Mouse (Mus musculus): Measurements from ENCODE around the gene Mrpl34. TPM values are rescaled to one million over a fixed set of nuclear protein-coding genes. Genes with fewer than 3 reads are reported as not detected.
A peak's percentile ranks its signal among the peaks of the same experiment; 100 is the strongest.

The Mrpl34 gene
- polyA plus RNA-seq, 1 experiment from 2014 or later, result 231 TPM

DNA sequence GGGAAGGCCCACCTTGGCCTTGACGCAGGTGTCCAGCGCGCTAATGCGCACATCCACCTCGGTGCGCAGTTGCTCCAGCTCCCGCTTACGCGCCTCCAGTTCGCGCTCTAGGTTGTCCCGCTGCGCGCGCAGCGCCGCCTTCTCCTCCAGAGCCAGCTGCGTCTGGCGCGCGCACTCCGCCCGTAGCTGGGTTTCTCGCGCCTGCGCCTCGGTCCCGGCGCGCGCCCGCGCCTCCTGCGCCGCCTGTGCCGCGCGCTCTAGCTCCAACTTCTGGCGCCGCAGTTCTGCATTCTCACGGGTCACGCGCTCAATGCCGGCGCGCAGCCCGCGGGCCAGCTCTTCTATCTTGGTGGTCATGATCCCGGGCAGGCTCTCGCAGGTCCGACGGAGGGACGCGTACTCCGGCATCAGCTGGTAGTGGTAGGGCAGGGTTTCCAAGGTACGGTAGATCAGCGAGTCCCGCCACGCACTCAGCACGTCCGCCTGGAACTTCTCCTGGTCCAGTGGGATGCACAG, 42.9 kb downstream of the Mrpl34 start:
- H3K36me3 ChIP-seq, result 0 out of 2 replicates have a peak, but pooled peaks cover 2% of the 10 kb centered on the region
- DNase-seq (ENCODE audit: low spot score), result peak; percentile 89
- peaks cover 40% of the 10 kb centered on the region for H3K4me1 ChIP-seq
- peak overlapping the region; percentile 61 for H3K4me3 ChIP-seq
- H3K27me3 ChIP-seq (ENCODE audit: low read depth, poor library complexity, severe bottlenecking), result peaks cover 67% of the 10 kb centered on the region
- H3K9me3 ChIP-seq (replicated peaks), result no peaks in the 10 kb centered on the region
- H3K27ac ChIP-seq, result peak overlapping the region; percentile 73
- WGBS, result under 1% methylated on average over 61 of the region's 61 CpGs

DNA sequence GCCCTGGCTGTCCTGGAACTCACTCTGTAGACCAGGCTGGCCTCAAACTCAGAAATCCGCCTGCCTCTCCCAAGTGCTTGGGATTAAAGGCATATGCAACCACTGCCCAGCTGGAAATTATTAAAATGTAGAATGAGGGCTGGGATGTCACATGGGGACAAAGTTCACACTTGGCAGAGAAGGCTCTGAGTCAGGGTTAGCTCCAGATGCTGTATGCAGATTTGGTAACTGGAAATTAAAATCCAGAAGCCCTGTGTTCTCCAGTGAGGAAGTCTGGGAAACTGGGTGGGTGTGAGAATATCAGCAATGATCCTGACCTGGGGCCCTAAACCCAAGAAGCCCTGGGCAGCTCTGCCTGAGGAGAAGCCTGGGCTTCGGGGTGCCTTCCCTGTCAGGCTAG, 44.6 kb downstream of the Mrpl34 start:
- 51% methylated on average over 2 of the region's 2 CpGs for WGBS
- H3K4me3 ChIP-seq, result peak overlapping the region; percentile 28; the same call in 1 of the 2 replicates
- H3K9me3 ChIP-seq (replicated peaks), result no peaks in the 10 kb centered on the region
- DNase-seq (ENCODE audit: low spot score), result no peak
- peak overlapping the region; percentile 53; the same call in 1 of the 2 replicates for H3K27ac ChIP-seq
- 0 out of 2 replicates have a peak, but pooled peaks cover 2% of the 10 kb centered on the region for H3K36me3 ChIP-seq
- peaks cover 42% of the 10 kb centered on the region for H3K4me1 ChIP-seq
- peaks cover 67% of the 10 kb centered on the region for H3K27me3 ChIP-seq (ENCODE audit: low read depth, poor library complexity, severe bottlenecking)

DNA sequence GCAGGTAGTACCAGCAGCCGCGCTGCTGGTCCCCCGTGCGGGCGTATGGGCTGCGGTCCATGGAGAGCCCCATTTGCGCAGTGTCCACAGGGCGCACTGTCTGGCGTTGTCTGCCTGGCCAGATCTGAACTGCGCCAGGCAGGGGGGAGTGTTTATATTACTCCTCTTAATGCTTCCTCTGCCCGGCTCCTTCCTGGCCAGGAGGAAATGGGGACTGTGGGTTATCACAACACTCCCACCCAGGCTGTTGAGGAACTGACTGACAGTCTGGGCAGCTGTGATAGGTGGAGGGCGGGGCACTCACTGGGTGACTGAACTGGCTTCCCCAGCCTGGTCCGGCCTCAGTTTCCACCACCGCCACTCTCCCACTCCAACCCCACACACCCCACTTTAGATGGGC, 46.9 kb downstream of the Mrpl34 start, which contains the start of gene Plvap:
TSS of gene Plvap (minus strand) at position 109 of the 400 bp plus-strand sequence.
- Histone ChIP-seq H3K36me3 (no peaks in the 10 kb centered on the region), H3K9me3 (replicated peaks) (no peaks in the 10 kb centered on the region), H3K4me3 (peak within 1 kb of the TSS; percentile 29), H3K27me3 (ENCODE audit: low read depth, poor library complexity, severe bottlenecking) (peaks cover 51% of the 10 kb centered on the region), H3K27ac (peak within 1 kb of the TSS; percentile 42; the same call in 1 of the 2 replicates), H3K4me1 (peaks cover 42% of the 10 kb centered on the region)
- DNase-seq (ENCODE audit: low spot score), result no peak
- WGBS, result 51% methylated on average over 14 of the region's 14 CpGs

DNA sequence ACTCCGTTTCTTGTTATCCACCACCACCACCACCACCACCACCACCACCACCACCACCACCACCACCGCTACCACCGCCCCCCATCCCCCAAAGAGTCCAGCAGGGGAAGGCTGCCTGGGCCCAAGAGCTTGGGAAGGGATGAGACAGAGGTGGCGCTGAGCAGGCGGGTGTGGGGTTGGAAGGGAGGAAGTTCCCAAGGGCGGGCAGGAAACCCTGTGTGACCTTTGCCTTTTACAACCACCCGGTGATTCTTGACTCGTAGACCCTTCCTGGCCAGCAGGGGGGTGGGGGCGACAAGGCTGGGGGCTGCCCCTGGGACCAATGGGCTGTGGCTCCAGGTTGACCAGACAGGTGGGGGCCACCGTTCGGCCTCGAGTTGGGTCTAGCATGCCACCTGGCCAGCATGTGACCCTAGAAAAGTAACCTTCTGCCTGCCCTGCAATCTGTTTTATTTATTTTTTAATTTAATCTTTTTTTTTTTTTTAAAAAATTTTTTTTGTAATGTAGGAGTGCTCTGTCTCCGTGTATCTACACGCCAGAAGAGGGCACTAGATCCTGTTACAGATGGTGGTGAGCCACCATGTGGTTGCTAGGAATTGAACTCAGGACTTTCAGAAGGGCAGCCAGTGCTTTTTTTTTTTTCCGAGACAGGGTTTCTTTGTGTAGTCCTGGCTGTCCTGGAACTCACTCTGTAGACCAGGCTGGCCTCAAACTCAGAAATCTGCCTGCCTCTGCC, 48.4 kb downstream of the Mrpl34 start:
- DNase-seq (ENCODE audit: low spot score), result no peak

DNA sequence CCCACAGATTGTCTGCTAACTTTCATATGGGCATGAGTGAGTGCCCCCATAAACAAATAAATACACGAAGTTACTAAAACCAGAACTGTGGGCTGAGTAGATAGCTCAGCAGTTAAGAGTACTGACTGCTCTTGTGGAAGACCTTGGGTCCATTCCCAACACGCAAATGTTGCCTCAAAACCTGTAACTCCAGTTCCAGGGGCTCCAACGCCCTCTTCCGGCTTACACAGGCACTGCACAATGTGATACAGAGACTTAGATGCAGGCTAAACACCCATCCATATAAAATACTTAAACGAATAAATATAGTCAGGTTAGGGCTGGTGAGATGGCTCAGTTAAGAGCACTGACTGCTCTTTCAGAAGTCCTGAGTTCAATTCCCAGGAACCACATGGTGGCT, 50.3 kb downstream of the Mrpl34 start:
- no peak overlapping the region for H3K27ac ChIP-seq
- no peaks in the 10 kb centered on the region for H3K36me3 ChIP-seq
- no peaks in the 10 kb centered on the region for H3K9me3 ChIP-seq (replicated peaks)
- H3K27me3 ChIP-seq (ENCODE audit: low read depth, poor library complexity, severe bottlenecking), result peaks cover 17% of the 10 kb centered on the region
- H3K4me1 ChIP-seq, result peaks cover 21% of the 10 kb centered on the region
- no peak for DNase-seq (ENCODE audit: low spot score)
- WGBS, result 75% methylated on average over 5 of the region's 5 CpGs
- H3K4me3 ChIP-seq, result no peak overlapping the region

More for the DNA sequence above, 48.4 kb downstream of the Mrpl34 start:
- Histone ChIP-seq H3K27me3 (ENCODE audit: low read depth, poor library complexity, severe bottlenecking) (peaks cover 35% of the 10 kb centered on the region), H3K9me3 (replicated peaks) (no peaks in the 10 kb centered on the region), H3K4me1 (peaks cover 35% of the 10 kb centered on the region), H3K4me3 (no peak overlapping the region), H3K36me3 (no peaks in the 10 kb centered on the region), H3K27ac (0 out of 2 replicates have a peak overlapping the region, but pooled peaks have one; percentile 42)
- 73% methylated on average over 15 of the region's 15 CpGs for WGBS

Other genes with a start within 250 kb of the Mrpl34 start
- 29.3 and 35.4 TPM in 2 replicates for gene Myo9b, start 192.2 kb upstream of the Mrpl34 start, polyA plus RNA-seq (2016; fragmentation: Nextera tagmentation; extraction: Ambion mirVana)
- 69.3 and 70.7 TPM in 2 replicates for gene Haus8, start 192.0 kb upstream of the Mrpl34 start, polyA plus RNA-seq (2016; fragmentation: Nextera tagmentation; extraction: Ambion mirVana)
- 92.4 and 95.0 TPM in 2 replicates for gene Use1, start 98.1 kb upstream of the Mrpl34 start, polyA plus RNA-seq (2016; fragmentation: Nextera tagmentation; extraction: Ambion mirVana)
- gene Ocel1, start 93.7 kb upstream of the Mrpl34 start, polyA plus RNA-seq (2016; fragmentation: Nextera tagmentation; extraction: Ambion mirVana), result 4.3 and 5.4 TPM in 2 replicates
- gene Nr2f6, start 83.0 kb upstream of the Mrpl34 start, polyA plus RNA-seq (2016; fragmentation: Nextera tagmentation; extraction: Ambion mirVana), result 77.4 and 87.2 TPM in 2 replicates
- gene Ushbp1, start 69.2 kb upstream of the Mrpl34 start, polyA plus RNA-seq (2016; fragmentation: Nextera tagmentation; extraction: Ambion mirVana), result 6.6 and 6.9 TPM in 2 replicates
- gene Babam1, start 68.1 kb upstream of the Mrpl34 start, polyA plus RNA-seq (2016; fragmentation: Nextera tagmentation; extraction: Ambion mirVana), result 123 and 131 TPM in 2 replicates
- gene Ankle1, start 58.9 kb upstream of the Mrpl34 start, polyA plus RNA-seq (2016; fragmentation: Nextera tagmentation; extraction: Ambion mirVana), result 34.2 and 38.4 TPM in 2 replicates
- 61.5 and 75.1 TPM in 2 replicates for gene Abhd8, start 1.3 kb upstream of the Mrpl34 start, polyA plus RNA-seq (2016; fragmentation: Nextera tagmentation; extraction: Ambion mirVana)
- gene Dda1, start 4.2 kb downstream of the Mrpl34 start, polyA plus RNA-seq (2016; fragmentation: Nextera tagmentation; extraction: Ambion mirVana), result 130 and 138 TPM in 2 replicates
- 2.7 and 3.5 TPM in 2 replicates for gene Ano8, start 21.0 kb downstream of the Mrpl34 start, polyA plus RNA-seq (2016; fragmentation: Nextera tagmentation; extraction: Ambion mirVana)
- 26.8 and 28.2 TPM in 2 replicates for gene Gtpbp3, start 23.1 kb downstream of the Mrpl34 start, polyA plus RNA-seq (2016; fragmentation: Nextera tagmentation; extraction: Ambion mirVana)
- gene Plvap, start 46.8 kb downstream of the Mrpl34 start, polyA plus RNA-seq (2016; fragmentation: Nextera tagmentation; extraction: Ambion mirVana), result 74.6 and 77.7 TPM in 2 replicates
- gene Ccdc194, start 60.8 kb downstream of the Mrpl34 start, polyA plus RNA-seq (2016; fragmentation: Nextera tagmentation; extraction: Ambion mirVana), result 0.65 and 0.78 TPM in 2 replicates
- 5.6 TPM in 2 replicates for gene Bst2, start 72.5 kb downstream of the Mrpl34 start, polyA plus RNA-seq (2016; fragmentation: Nextera tagmentation; extraction: Ambion mirVana)
- 76.2 and 77.5 TPM in 2 replicates for gene Mvb12a, start 78.0 kb downstream of the Mrpl34 start, polyA plus RNA-seq (2016; fragmentation: Nextera tagmentation; extraction: Ambion mirVana)
- gene Tmem221, start 93.9 kb downstream of the Mrpl34 start, polyA plus RNA-seq (2016; fragmentation: Nextera tagmentation; extraction: Ambion mirVana), result 0.29 and 0.45 TPM in 2 replicates
- gene Nxnl1, start 101.6 kb downstream of the Mrpl34 start, polyA plus RNA-seq (2016; fragmentation: Nextera tagmentation; extraction: Ambion mirVana), result not detected in 2 replicates
- 21.3 and 28.8 TPM in 2 replicates for gene Slc27a1, start 103.9 kb downstream of the Mrpl34 start, polyA plus RNA-seq (2016; fragmentation: Nextera tagmentation; extraction: Ambion mirVana)
- 241 and 263 TPM in 2 replicates for gene Pgls, start 127.2 kb downstream of the Mrpl34 start, polyA plus RNA-seq (2016; fragmentation: Nextera tagmentation; extraction: Ambion mirVana)
- 2.8 and 4.0 TPM in 2 replicates for gene Fam129c, start 132.7 kb downstream of the Mrpl34 start, polyA plus RNA-seq (2016; fragmentation: Nextera tagmentation; extraction: Ambion mirVana)
- gene Colgalt1, start 146.0 kb downstream of the Mrpl34 start, polyA plus RNA-seq (2016; fragmentation: Nextera tagmentation; extraction: Ambion mirVana), result 49.0 and 53.6 TPM in 2 replicates
- 0.40 and 0.51 TPM in 2 replicates for gene Unc13a, start 206.8 kb downstream of the Mrpl34 start, polyA plus RNA-seq (2016; fragmentation: Nextera tagmentation; extraction: Ambion mirVana)
- 3.7 and 4.6 TPM in 2 replicates for gene Jak3, start 211.3 kb downstream of the Mrpl34 start, polyA plus RNA-seq (2016; fragmentation: Nextera tagmentation; extraction: Ambion mirVana)
- gene Insl3, start 224.3 kb downstream of the Mrpl34 start, polyA plus RNA-seq (2016; fragmentation: Nextera tagmentation; extraction: Ambion mirVana), result 0.53 and 0.76 TPM in 2 replicates
- gene B3gnt3, start 236.8 kb downstream of the Mrpl34 start, polyA plus RNA-seq (2016; fragmentation: Nextera tagmentation; extraction: Ambion mirVana), result 0.67 and 1.2 TPM in 2 replicates

Measured in limb, embryonic 10.5 days (tissue).